Comparison of ENCODE assay signal across 27 mouse cellular contexts in the genomic region with DNA sequence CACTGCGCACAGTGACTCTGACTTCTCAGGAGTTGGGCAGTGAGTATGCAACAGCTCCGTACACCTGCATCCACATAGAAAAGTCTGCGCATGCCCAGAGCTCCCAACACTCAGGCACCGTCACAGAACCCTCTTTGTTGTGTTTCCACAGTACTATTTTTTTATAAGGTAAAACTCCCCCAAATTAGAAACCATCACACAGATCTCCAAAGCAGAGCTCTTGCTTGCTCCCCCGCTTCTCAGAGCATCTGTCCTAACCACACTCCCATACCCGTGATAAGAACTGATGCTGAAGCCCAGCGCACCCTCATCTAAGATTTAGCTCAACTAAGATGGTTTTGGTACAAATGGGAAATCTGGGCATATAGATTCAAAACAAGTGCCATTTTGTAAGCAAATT.
DNase-seq lines count a peak whose midpoint lies in the region; ATAC-seq lines count a peak whose summit lies in the region.
"Had no signal": no experiment of that assay in that cellular context is flagged by ENCODE, and none has a peak within 500 bp of the region (broad histone marks: within the 10 kb centered on the region; RNA-seq: fewer than 3 reads in every experiment).

No protein-coding gene starts in this region.

- H3K9ac ChIP-seq in embryonic facial prominence, embryonic 15.5 days, result no peak overlapping the region
- H3K9ac ChIP-seq in intestine, embryonic 15.5 days, result no peak overlapping the region
- H3K9ac ChIP-seq: forebrain, embryonic 13.5 days; heart, embryonic 12.5 days; heart, embryonic 15.5 days; hindbrain, embryonic 13.5 days had no signal

- DNase-seq in frontal cortex, postnatal 14 days (ENCODE audit: low spot score in 2 of 2), result no peak
- DNase-seq in embryonic facial prominence, embryonic 10.5 days (ENCODE audit: low spot score), result peak; percentile 4
- DNase-seq in lung, postnatal 14 days, result no peak
- DNase-seq: adrenal gland, postnatal 14 days; cerebellum, adult 11-12 months; cerebellum, adult 8-10 months; cerebellum, postnatal 10 days; cerebellum, postnatal 36 days; embryo, embryonic 11 days; gastrocnemius, postnatal 25 days; heart, adult 18-20 months; heart, postnatal 10 days; heart, postnatal 36 days had no signal

- no peak overlapping the region for H3K4me3 ChIP-seq in embryonic facial prominence, embryonic 10.5 days
- no peak overlapping the region for H3K4me3 ChIP-seq in embryonic facial prominence, embryonic 15.5 days (replicated peaks)
- H3K4me3 ChIP-seq in intestine, embryonic 15.5 days (replicated peaks), result no peak overlapping the region
- H3K4me3 ChIP-seq: forebrain, embryonic 10.5 days; forebrain, embryonic 13.5 days; heart, embryonic 12.5 days; heart, embryonic 15.5 days; hindbrain, embryonic 10.5 days; hindbrain, embryonic 13.5 days had no signal

- H3K36me3 ChIP-seq in embryonic facial prominence, embryonic 10.5 days (replicated peaks), result no peaks in the 10 kb centered on the region
- H3K36me3 ChIP-seq in embryonic facial prominence, embryonic 15.5 days, result no peaks in the 10 kb centered on the region
- no peaks in the 10 kb centered on the region for H3K36me3 ChIP-seq in intestine, embryonic 15.5 days
- H3K36me3 ChIP-seq: forebrain, embryonic 10.5 days; G1E; heart, embryonic 12.5 days; heart, embryonic 15.5 days; hindbrain, embryonic 10.5 days; hindbrain, embryonic 13.5 days had no signal

- no peak overlapping the region for H3K27ac ChIP-seq in embryonic facial prominence, embryonic 10.5 days (replicated peaks)
- peak overlapping the region; percentile 55; the same call in 1 of the 2 replicates for H3K27ac ChIP-seq in embryonic facial prominence, embryonic 15.5 days (replicated peaks)
- no peak overlapping the region for H3K27ac ChIP-seq in intestine, embryonic 15.5 days
- H3K27ac ChIP-seq: forebrain, embryonic 10.5 days; forebrain, embryonic 13.5 days; hindbrain, embryonic 10.5 days; hindbrain, embryonic 13.5 days had no signal

- H3K4me2 ChIP-seq in embryonic facial prominence, embryonic 15.5 days (replicated peaks), result no peak overlapping the region
- no peak overlapping the region for H3K4me2 ChIP-seq in intestine, embryonic 15.5 days (replicated peaks)
- H3K4me2 ChIP-seq: forebrain, embryonic 13.5 days; heart, embryonic 12.5 days; heart, embryonic 15.5 days; hindbrain, embryonic 13.5 days had no signal

- no peaks in the 10 kb centered on the region for H3K9me3 ChIP-seq in embryonic facial prominence, embryonic 10.5 days
- H3K9me3 ChIP-seq in embryonic facial prominence, embryonic 15.5 days (replicated peaks), result no peaks in the 10 kb centered on the region
- no peaks in the 10 kb centered on the region for H3K9me3 ChIP-seq in intestine, embryonic 15.5 days
- H3K9me3 ChIP-seq: forebrain, embryonic 10.5 days; forebrain, embryonic 13.5 days; G1E; heart, embryonic 12.5 days; heart, embryonic 15.5 days; hindbrain, embryonic 10.5 days; hindbrain, embryonic 13.5 days had no signal

- peak; percentile 70 for ATAC-seq in frontal cortex, adult (ENCODE audit: low TSS enrichment)
- ATAC-seq in embryonic facial prominence, embryonic 15.5 days (ENCODE audit: insufficient number of reproducible peaks, low FRiP score, low TSS enrichment, low read depth), result no peak
- ATAC-seq in intestine, embryonic 15.5 days, result no peak
- ATAC-seq: forebrain, embryonic 13.5 days; forebrain, embryonic 16.5 days; hindbrain, embryonic 16.5 days; intestine, embryonic 16.5 days; Patski had no signal

- H3K27me3 ChIP-seq in embryonic facial prominence, embryonic 10.5 days (replicated peaks; ENCODE audit: low read depth, poor library complexity, severe bottlenecking), result no peaks in the 10 kb centered on the region
- no peaks in the 10 kb centered on the region for H3K27me3 ChIP-seq in embryonic facial prominence, embryonic 15.5 days
- H3K27me3 ChIP-seq in intestine, embryonic 15.5 days (replicated peaks), result no peaks in the 10 kb centered on the region
- H3K27me3 ChIP-seq: forebrain, embryonic 13.5 days; heart, embryonic 12.5 days; heart, embryonic 15.5 days; hindbrain, embryonic 13.5 days; Patski had no signal

- 0 out of 2 replicates have a peak, but pooled peaks cover 3% of the 10 kb centered on the region for H3K4me1 ChIP-seq in embryonic facial prominence, embryonic 10.5 days
- H3K4me1 ChIP-seq in embryonic facial prominence, embryonic 15.5 days, result peaks cover 54% of the 10 kb centered on the region
- H3K4me1 ChIP-seq in intestine, embryonic 15.5 days (replicated peaks), result 0 out of 2 replicates have a peak, but pooled peaks cover 4% of the 10 kb centered on the region
- H3K4me1 ChIP-seq: forebrain, embryonic 10.5 days; forebrain, embryonic 13.5 days; heart, embryonic 12.5 days; heart, embryonic 15.5 days; hindbrain, embryonic 10.5 days; hindbrain, embryonic 13.5 days had no signal

- WGBS in embryonic facial prominence, embryonic 10.5 days, result 94% methylated on average over 7 of the region's 7 CpGs
- 78% methylated on average over 7 of the region's 7 CpGs for WGBS in embryonic facial prominence, embryonic 15.5 days
- 86% methylated on average over 7 of the region's 7 CpGs for WGBS in intestine, embryonic 15.5 days
